Mouse (Mus musculus): ENCODE data around the gene Tceal1. TPM values are rescaled to one million over a fixed set of nuclear protein-coding genes. Genes with fewer than 3 reads are reported as not detected.

Gene Tceal1
- polyA plus RNA-seq, 1 experiment from 2014 or later = 12.0 TPM

Other genes with a start within 250 kb of the Tceal1 start
- gene Kir3dl1, start 190.0 kb upstream of the Tceal1 start, polyA plus RNA-seq (2014; fragmentation: Nextera tagmentation; extraction: Ambion mirVana) = not detected in 2 replicates
- not detected in 2 replicates for gene Kir3dl2, start 163.9 kb upstream of the Tceal1 start, polyA plus RNA-seq (2014; fragmentation: Nextera tagmentation; extraction: Ambion mirVana)
- 1.7 and 3.0 TPM in 2 replicates for gene Tceal3, start 117.1 kb upstream of the Tceal1 start, polyA plus RNA-seq (2014; fragmentation: Nextera tagmentation; extraction: Ambion mirVana)
- gene Morf4l2, start 35.7 kb downstream of the Tceal1 start, polyA plus RNA-seq (2014; fragmentation: Nextera tagmentation; extraction: Ambion mirVana) = 324 and 341 TPM in 2 replicates
- 0.12 and 0.15 TPM in 2 replicates for gene Glra4, start 72.2 kb downstream of the Tceal1 start, polyA plus RNA-seq (2014; fragmentation: Nextera tagmentation; extraction: Ambion mirVana)
- 3.6 and 3.8 TPM in 2 replicates for gene Plp1, start 114.7 kb downstream of the Tceal1 start, polyA plus RNA-seq (2014; fragmentation: Nextera tagmentation; extraction: Ambion mirVana)
- 0.27 and 0.57 TPM in 2 replicates for gene Rab9b, start 160.8 kb downstream of the Tceal1 start, polyA plus RNA-seq (2014; fragmentation: Nextera tagmentation; extraction: Ambion mirVana)
- gene H2bfm, start 219.3 kb downstream of the Tceal1 start, polyA plus RNA-seq (2014; fragmentation: Nextera tagmentation; extraction: Ambion mirVana) = not detected in 2 replicates